Mouse (Mus musculus): Measurements from ENCODE around the gene Rnf121. TPM values are rescaled to one million over a fixed set of nuclear protein-coding genes. Genes with fewer than 3 reads are reported as not detected.

The Rnf121 gene
- polyA plus RNA-seq, 1 experiment from 2014 or later, result 28.9 TPM

DNA sequence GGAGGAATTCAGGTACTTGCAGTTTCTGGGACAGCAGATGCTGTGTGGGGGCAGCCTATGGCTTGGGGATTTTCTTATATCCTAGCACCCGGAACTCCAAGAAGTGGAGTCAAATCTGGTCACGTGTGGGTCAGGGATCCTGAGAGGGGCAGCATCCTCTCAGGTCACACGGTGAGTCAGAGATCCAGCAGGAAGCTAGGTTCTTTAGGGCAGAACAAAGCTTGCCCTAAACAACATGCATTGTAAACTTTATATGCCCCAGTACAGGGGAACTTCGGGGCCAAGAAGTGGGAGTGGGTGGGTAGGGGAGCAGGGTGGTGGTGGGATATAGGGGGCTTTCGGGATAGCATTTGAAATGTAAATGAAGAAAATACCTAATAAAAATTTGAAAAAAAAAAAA is 35.6 kb upstream of the Rnf121 start:
- Histone ChIP-seq H3K4me3 (no peak overlapping the region), H3K9ac (no peak overlapping the region), H3K27ac (no peak overlapping the region), H3K36me3 (0 out of 2 replicates have a peak, but pooled peaks cover 2% of the 10 kb centered on the region), H3K27me3 (no peaks in the 10 kb centered on the region), H3K9me3 (no peaks in the 10 kb centered on the region), H3K4me2 (replicated peaks) (no peak overlapping the region), H3K4me1 (peaks cover 16% of the 10 kb centered on the region)
- 58% methylated on average over 5 of the region's 5 CpGs for WGBS
- no peak for ATAC-seq (ENCODE audit: insufficient number of reproducible peaks, insufficient read depth, low FRiP score, low TSS enrichment)

DNA sequence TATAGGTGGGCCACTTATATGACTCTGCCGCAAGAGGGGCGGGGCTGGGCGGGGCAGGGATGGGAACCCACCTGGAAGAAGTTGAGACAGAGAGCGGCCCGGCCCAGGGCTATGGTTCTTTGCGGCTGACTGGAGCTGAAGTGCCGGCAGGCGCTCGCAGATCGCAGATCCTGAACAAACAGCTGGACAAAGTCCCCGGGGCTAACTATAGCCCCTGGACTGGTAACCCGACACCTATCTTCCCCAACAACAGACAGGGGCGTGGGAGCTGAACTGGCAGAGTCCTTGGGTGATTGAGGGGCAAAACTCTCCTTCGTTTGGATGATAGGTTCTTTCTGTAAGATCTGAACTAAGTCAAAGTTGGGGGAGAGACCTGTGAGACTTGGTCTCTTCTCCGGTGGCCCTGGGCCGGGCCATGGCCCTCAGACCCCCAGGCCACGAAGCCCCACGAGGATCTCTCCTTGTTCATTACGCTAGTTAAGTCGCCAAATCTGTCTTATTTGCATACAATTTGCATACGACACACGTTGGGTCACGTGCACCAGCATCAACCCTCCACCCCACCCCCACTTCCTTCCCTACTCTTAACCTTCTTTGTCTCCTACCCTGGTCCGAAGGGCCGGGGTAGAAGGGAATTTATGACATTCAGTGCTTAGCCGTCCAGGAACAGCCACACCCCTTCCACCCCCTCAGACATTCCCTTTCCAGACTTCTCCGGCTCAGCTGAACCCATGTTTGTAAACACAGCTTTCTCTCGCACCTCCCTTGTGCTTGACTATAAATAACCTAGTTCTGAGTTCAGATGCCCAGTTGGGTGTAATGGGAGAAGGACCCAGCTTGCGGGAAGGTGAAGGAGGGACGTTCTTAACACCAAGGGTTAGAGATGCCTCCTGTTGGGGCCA is 34.7 kb upstream of the Rnf121 start:
- Histone ChIP-seq H3K36me3 (peaks cover 7% of the 10 kb centered on the region; the same call in 1 of the 2 replicates), H3K9me3 (no peaks in the 10 kb centered on the region), H3K9ac (no peak overlapping the region; the same call in 1 of the 2 replicates), H3K4me1 (peaks cover 16% of the 10 kb centered on the region), H3K4me3 (peak overlapping the region; percentile 27), H3K4me2 (replicated peaks) (peak overlapping the region; percentile 50), H3K27ac (peak overlapping the region; percentile 30; the same call in 1 of the 2 replicates), H3K27me3 (no peaks in the 10 kb centered on the region)
- 5% methylated on average over 30 of the region's 30 CpGs for WGBS
- ATAC-seq (ENCODE audit: insufficient number of reproducible peaks, insufficient read depth, low FRiP score, low TSS enrichment), result 0 out of 2 replicates have a peak, but pooled peaks have one; percentile 25

DNA sequence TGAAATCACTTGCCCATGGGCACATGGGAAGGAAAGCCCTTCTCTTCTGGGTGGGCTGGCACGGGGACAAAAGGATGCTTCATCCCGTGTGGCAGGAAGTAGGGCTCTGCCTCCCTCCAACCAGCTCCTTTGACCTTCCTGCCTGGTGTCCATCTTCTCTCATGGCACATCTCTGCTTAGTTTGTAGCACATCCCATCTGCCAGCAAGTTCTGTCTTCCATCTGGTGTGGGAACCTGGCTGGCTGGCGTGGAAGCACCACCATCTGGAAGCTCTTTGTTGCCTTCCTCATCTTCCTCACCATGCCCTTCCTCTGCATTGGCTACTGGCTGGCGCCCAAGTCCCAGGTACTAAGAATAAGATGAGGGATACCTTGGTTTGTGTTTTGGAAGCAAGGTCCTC is 22.1 kb upstream of the Rnf121 start:
- H3K4me2 ChIP-seq (replicated peaks), result no peak overlapping the region
- H3K9me3 ChIP-seq, result no peaks in the 10 kb centered on the region
- no peak overlapping the region for H3K27ac ChIP-seq
- H3K4me3 ChIP-seq, result no peak overlapping the region
- WGBS, result 75% methylated on average over 4 of the region's 4 CpGs
- H3K4me1 ChIP-seq, result no peaks in the 10 kb centered on the region
- no peak overlapping the region for H3K9ac ChIP-seq
- no peak for ATAC-seq (ENCODE audit: insufficient number of reproducible peaks, insufficient read depth, low FRiP score, low TSS enrichment)
- peaks cover 69% of the 10 kb centered on the region for H3K36me3 ChIP-seq
- H3K27me3 ChIP-seq, result no peaks in the 10 kb centered on the region

DNA sequence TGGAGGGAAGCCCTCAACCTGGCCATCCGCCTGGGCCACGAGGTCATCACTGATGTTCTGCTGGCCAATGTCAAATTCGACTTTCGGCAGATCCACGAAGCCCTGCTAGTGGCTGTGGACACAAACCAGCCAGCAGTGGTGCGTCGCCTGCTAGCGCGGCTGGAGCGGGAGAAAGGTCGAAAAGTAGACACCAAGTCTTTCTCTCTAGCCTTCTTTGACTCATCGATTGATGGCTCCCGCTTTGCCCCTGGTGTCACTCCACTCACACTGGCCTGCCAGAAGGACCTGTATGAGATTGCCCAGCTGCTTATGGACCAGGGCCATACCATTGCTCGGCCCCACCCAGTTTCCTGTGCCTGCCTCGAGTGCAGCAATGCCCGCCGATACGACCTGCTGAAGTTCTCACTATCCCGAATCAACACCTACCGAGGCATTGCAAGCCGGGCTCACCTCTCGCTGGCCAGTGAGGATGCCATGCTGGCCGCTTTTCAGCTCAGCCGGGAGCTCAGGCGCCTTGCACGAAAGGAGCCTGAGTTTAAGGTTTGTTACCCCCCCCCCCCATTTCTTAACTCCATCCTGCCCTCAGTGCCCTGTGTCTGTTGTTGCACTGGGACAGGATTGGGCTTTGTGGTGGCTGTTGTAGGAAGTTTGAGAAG is 18.9 kb upstream of the Rnf121 start:
- 91% methylated on average over 26 of the region's 26 CpGs for WGBS
- H3K27ac ChIP-seq, result no peak overlapping the region

DNA sequence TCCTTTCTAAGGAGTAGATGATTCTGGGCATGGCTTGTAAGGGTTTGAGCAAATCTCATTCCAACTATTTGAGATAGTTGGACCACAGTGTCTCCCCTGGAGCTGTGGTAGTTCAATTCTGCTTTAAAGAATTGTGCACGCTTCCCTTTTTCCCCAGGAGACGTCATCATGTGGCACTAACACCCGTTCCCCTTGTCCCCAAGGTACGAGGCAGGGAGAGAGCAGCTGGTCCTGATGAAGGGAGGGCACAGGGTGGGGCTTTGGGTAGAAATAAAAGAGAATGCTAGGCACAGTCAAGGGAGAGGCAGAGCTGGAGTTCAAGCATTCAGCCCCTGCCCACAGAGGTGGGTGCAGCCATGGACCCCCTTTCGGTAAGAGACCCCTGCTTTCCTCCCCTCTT is 17.5 kb upstream of the Rnf121 start, which contains the start of gene Trpc2:
Gene Trpc2, plus strand, starts transcription at position 301 of the 400 bp plus-strand sequence.
- H3K4me3 ChIP-seq, result no peak within 1 kb of the TSS
- WGBS, result 83% methylated on average over 5 of the region's 5 CpGs
- H3K4me1 ChIP-seq, result no peaks in the 10 kb centered on the region
- no peak for ATAC-seq (ENCODE audit: insufficient number of reproducible peaks, insufficient read depth, low FRiP score, low TSS enrichment)
- no peaks in the 10 kb centered on the region for H3K27me3 ChIP-seq
- H3K9me3 ChIP-seq, result no peaks in the 10 kb centered on the region
- H3K27ac ChIP-seq, result no peak within 1 kb of the TSS
- H3K9ac ChIP-seq, result no peak within 1 kb of the TSS
- H3K36me3 ChIP-seq, result peaks cover 84% of the 10 kb centered on the region
- H3K4me2 ChIP-seq (replicated peaks), result no peak within 1 kb of the TSS

More for the DNA sequence above, 18.9 kb upstream of the Rnf121 start:
- H3K36me3 ChIP-seq, result peaks cover 84% of the 10 kb centered on the region
- no peak overlapping the region for H3K9ac ChIP-seq
- H3K27me3 ChIP-seq, result no peaks in the 10 kb centered on the region
- ATAC-seq (ENCODE audit: insufficient number of reproducible peaks, insufficient read depth, low FRiP score, low TSS enrichment), result no peak
- no peaks in the 10 kb centered on the region for H3K9me3 ChIP-seq
- no peak overlapping the region for H3K4me3 ChIP-seq
- no peak overlapping the region for H3K4me2 ChIP-seq (replicated peaks)
- no peaks in the 10 kb centered on the region for H3K4me1 ChIP-seq

DNA sequence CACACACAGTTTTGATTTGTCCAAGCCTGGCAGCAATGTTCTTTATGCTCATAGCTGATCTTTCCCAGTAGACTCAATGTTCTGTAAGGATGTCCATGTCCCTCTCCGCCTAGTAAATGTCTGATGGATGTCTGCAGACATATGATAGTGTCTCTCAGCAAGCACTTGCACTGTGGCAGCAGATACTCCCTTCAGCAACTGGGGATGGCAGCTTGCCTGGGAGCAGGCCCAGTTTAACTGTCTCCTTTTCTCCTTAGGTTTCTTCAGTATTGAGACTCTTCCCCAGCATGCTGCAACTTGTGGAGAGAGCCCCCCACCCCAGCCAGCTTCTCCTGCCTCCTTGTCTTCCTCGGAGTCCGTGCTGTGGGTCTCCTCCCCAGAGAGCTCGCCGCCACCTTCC is 16.5 kb upstream of the Rnf121 start:
- peaks cover 92% of the 10 kb centered on the region for H3K36me3 ChIP-seq

DNA sequence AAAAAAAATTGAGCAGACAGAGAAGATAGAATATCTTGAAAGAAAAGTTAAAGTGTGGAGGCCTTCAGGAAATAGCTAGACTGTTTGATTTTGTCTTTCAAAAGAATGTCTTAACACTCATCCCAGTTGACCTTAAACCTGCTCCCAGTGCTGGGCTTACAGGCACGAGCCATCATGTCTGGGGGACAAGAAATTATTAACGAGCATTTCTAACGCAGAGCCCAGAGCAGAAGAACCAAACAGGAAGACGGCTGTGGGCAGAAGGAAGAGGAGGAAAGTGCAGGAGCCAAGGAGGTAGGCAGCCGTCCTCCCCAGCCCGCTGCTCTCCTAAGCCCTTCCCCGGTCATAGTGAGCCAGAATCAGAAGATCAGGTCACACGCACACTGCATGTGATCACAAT is 15.0 kb upstream of the Rnf121 start:
- Histone ChIP-seq H3K9me3 (no peaks in the 10 kb centered on the region), H3K4me2 (replicated peaks) (no peak overlapping the region), H3K27ac (no peak overlapping the region), H3K36me3 (peaks cover 88% of the 10 kb centered on the region), H3K4me3 (no peak overlapping the region), H3K4me1 (no peaks in the 10 kb centered on the region), H3K9ac (no peak overlapping the region), H3K27me3 (no peaks in the 10 kb centered on the region)
- WGBS, result 86% methylated on average over 8 of the region's 8 CpGs
- no peak for ATAC-seq (ENCODE audit: insufficient number of reproducible peaks, insufficient read depth, low FRiP score, low TSS enrichment)

More for the DNA sequence above, 16.5 kb upstream of the Rnf121 start:
- Histone ChIP-seq H3K27me3 (no peaks in the 10 kb centered on the region), H3K27ac (no peak overlapping the region), H3K4me3 (no peak overlapping the region), H3K4me1 (no peaks in the 10 kb centered on the region), H3K9ac (no peak overlapping the region), H3K9me3 (no peaks in the 10 kb centered on the region), H3K4me2 (replicated peaks) (no peak overlapping the region)
- ATAC-seq (ENCODE audit: insufficient number of reproducible peaks, insufficient read depth, low FRiP score, low TSS enrichment), result no peak
- 93% methylated on average over 5 of the region's 5 CpGs for WGBS

DNA sequence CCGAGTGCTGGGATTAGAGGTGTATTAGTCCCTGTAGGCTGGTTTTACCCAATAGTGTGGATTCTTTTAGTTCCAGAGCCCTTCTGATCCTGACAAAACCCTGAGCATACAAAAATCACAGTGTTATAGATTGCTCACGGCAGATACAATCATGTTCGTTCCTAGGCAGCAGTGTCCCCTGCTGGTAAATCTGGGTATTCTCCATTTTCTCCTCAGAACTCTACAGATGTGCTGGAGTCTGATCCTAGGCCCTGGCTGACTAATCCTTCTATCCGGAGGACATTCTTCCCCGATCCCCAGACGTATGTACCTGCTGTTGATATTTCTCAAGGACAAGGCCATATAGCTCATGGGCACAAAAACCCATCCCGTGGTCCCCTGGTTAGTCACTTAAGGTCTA is 13.2 kb upstream of the Rnf121 start:
- H3K9ac ChIP-seq, result no peak overlapping the region
- H3K36me3 ChIP-seq, result peaks cover 90% of the 10 kb centered on the region
- H3K9me3 ChIP-seq, result no peaks in the 10 kb centered on the region
- H3K27me3 ChIP-seq, result no peaks in the 10 kb centered on the region
- WGBS, result 81% methylated on average over 7 of the region's 7 CpGs
- no peak overlapping the region for H3K4me2 ChIP-seq (replicated peaks)
- no peak overlapping the region for H3K4me3 ChIP-seq
- no peak for ATAC-seq (ENCODE audit: insufficient number of reproducible peaks, insufficient read depth, low FRiP score, low TSS enrichment)
- H3K27ac ChIP-seq, result no peak overlapping the region
- no peaks in the 10 kb centered on the region for H3K4me1 ChIP-seq

DNA sequence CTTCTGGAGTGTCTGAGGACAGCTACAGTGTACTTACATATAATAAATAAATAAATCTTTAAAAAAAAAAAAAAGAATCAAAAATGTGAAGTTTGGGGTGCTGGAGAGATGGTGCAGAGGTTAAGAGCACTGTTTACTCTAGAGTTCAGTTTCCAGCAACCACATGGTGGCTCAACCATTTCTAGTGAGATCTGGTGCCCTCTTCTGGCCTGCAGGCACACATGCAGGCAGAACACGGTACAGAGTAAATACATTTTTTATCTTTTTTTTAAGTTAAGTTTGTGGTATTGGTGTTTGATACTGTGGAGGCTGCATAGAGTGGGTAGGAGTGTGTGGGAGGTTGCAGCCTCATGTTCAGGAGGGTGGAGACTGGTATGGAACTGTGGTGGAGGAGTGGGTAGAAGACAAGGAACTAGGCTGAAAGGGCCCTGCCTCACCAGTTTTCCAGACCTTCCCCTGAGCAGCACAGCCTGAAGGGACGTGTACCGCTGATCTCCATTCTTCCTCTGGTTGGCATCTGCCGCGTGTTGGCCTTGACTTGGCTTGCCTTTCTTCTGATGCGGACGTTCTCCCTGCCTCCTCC is 11.5 kb upstream of the Rnf121 start:
- Histone ChIP-seq H3K36me3 (peaks cover 87% of the 10 kb centered on the region), H3K4me1 (no peaks in the 10 kb centered on the region), H3K4me3 (no peak overlapping the region), H3K9ac (no peak overlapping the region), H3K27me3 (no peaks in the 10 kb centered on the region), H3K9me3 (no peaks in the 10 kb centered on the region), H3K27ac (no peak overlapping the region), H3K4me2 (replicated peaks) (no peak overlapping the region)
- no peak for ATAC-seq (ENCODE audit: insufficient number of reproducible peaks, insufficient read depth, low FRiP score, low TSS enrichment)
- 86% methylated on average over 7 of the region's 7 CpGs for WGBS

DNA sequence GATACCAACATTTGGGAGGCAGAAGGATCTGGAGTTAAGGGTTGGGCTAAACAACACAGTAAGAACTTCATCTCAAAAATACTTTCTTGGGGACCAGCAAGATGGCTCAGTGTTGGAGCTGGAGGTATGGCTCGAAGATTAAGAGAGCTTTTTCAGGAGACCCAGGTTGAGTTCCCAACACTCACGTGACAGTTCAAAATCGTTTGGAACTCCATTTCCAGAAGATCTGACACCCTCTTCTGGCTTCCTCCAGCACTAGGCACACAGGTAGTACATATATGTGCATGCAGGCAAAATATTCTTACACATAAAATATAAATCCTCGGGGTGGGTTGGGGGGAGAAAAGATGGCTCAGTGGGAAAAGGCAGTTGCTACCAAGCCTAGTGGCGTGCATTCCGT is 1.1 kb upstream of the Rnf121 start:
- H3K9ac ChIP-seq, result peak overlapping the region; percentile 64
- H3K9me3 ChIP-seq, result no peaks in the 10 kb centered on the region
- H3K36me3 ChIP-seq, result peaks cover 5% of the 10 kb centered on the region; the same call in 1 of the 2 replicates
- H3K27ac ChIP-seq, result no peak overlapping the region
- H3K4me2 ChIP-seq (replicated peaks), result peak overlapping the region; percentile 74
- H3K27me3 ChIP-seq, result no peaks in the 10 kb centered on the region
- peaks cover 17% of the 10 kb centered on the region for H3K4me1 ChIP-seq
- WGBS, result 74% methylated on average over 6 of the region's 6 CpGs
- ATAC-seq (ENCODE audit: insufficient number of reproducible peaks, insufficient read depth, low FRiP score, low TSS enrichment), result no peak
- H3K4me3 ChIP-seq, result peak overlapping the region; percentile 64

DNA sequence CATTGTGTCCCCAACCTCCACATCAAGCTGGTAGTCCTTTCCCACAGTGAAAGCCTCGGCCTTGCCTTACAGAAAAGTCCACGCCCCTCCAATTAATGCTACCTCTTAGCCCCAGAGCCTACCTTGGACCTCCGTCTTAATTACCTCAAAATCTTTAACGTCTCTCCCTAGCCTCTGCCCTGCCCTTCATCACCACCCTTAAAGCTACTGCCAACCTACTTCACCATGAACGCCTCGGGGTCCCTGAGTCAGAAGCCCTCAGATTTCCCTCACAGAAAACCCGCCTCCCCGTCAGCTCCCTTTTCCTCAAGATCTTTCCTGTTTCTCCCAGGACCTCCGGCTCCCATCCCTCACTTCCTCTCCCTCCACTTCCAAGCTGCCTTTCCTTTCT is 619 bp downstream of the Rnf121 start:
- Histone ChIP-seq H3K4me2 (replicated peaks) (peak overlapping the region; percentile 74), H3K4me3 (peak overlapping the region; percentile 64), H3K27ac (peak overlapping the region; percentile 78; the same call in 1 of the 2 replicates), H3K9ac (peak overlapping the region; percentile 64), H3K36me3 (peaks cover 7% of the 10 kb centered on the region; the same call in 1 of the 2 replicates), H3K9me3 (no peaks in the 10 kb centered on the region), H3K27me3 (no peaks in the 10 kb centered on the region), H3K4me1 (peaks cover 17% of the 10 kb centered on the region)
- under 1% methylated on average over 9 of the region's 9 CpGs for WGBS
- ATAC-seq (ENCODE audit: insufficient number of reproducible peaks, insufficient read depth, low FRiP score, low TSS enrichment), result no peak
